Mouse (Mus musculus) heart, embryonic 13.5 days (tissue): ENCODE data around the gene Tom1l2. TPM values are rescaled to one million over a fixed set of nuclear protein-coding genes. Genes with fewer than 3 reads are reported as not detected.

Source experiments
- ATAC-seq: fragments of 200-750 bp; cut with Nextera tagmentation; 2 replicates; pipeline ENCODE4 v1.8.0; 2017; ENCODE audit warnings: moderate TSS enrichment; ENCODE audit not compliant: insufficient number of reproducible peaks, low FRiP score, low TSS enrichment; ENCODE audit errors: extremely low read depth
- H3K27ac ChIP-seq: fragments of 300-500 bp; sonication (generic); replicated peaks from 2 replicates; pipeline ENCODE4 v1.5.1; 2015; ENCODE audit warnings: moderate library complexity, mild to moderate bottlenecking, inconsistent platforms
- H3K27me3 ChIP-seq: fragments of 300-500 bp; sonication (generic); replicated peaks from 2 replicates; pipeline ENCODE4 v1.6.1; 2015; ENCODE audit warnings: mild to moderate bottlenecking, inconsistent platforms
- H3K36me3 ChIP-seq: fragments of 300-500 bp; sonication (generic); 2 replicates; pipeline ENCODE4 v1.6.1; 2015; ENCODE audit warnings: mild to moderate bottlenecking, inconsistent platforms
- H3K4me1 ChIP-seq: fragments of 300-500 bp; sonication (generic); 2 replicates; pipeline ENCODE4 v1.6.1; 2015; ENCODE audit warnings: inconsistent platforms
- H3K4me2 ChIP-seq: fragments of 300-500 bp; sonication (generic); 2 replicates; pipeline ENCODE4 v1.6.1; 2015; ENCODE audit warnings: inconsistent platforms, mild to moderate bottlenecking, moderate library complexity
- H3K4me3 ChIP-seq: fragments of 300-500 bp; sonication (generic); 2 replicates; pipeline ENCODE4 v1.5.1; 2015; ENCODE audit warnings: moderate library complexity, mild to moderate bottlenecking, inconsistent platforms
- H3K9ac ChIP-seq: fragments of 300-500 bp; sonication (generic); 2 replicates; pipeline ENCODE4 v1.6.1; 2015; ENCODE audit warnings: inconsistent platforms, mild to moderate bottlenecking, moderate library complexity
- H3K9me3 ChIP-seq: fragments of 300-500 bp; sonication (generic); 2 replicates; pipeline ENCODE4 v1.6.1; 2016; ENCODE audit warnings: inconsistent platforms
- WGBS: fragments of 180-500 bp; shearing (Covaris S2); methylation state at CpG from one replicate; pipeline ENCODE4 v1.1.7; 2015; ENCODE audit warnings: mixed read lengths; 5-methylcytosine and 5-hydroxymethylcytosine counted together
- microRNA-seq: library from miRNA; unstranded; fragments of <30 nt; microRNA quantifications from one replicate; pipeline ENCODE4, GENCODE M21; 2016
- polyA plus RNA-seq: library from polyadenylated mRNA; unstranded; fragments of >200 nt; fragmentation: Nextera tagmentation; extraction: Ambion mirVana; gene quantifications from 2 replicates; pipeline ENCODE4 v1.2.1, GENCODE M21; 2015

The Tom1l2 gene
- polyA plus RNA-seq, 1 experiment from 2014 or later = 28.7 TPM

- no peak for ATAC-seq
- H3K9me3 ChIP-seq = no peaks in the 10 kb centered on the region
- 67% methylated on average over 20 of the region's 20 CpGs for WGBS
- H3K9ac ChIP-seq = peak overlapping the region; percentile 62
- peak overlapping the region; percentile 36; the same call in 1 of the 2 replicates for H3K27ac ChIP-seq
- H3K4me1 ChIP-seq = peaks cover 78% of the 10 kb centered on the region
- no peak overlapping the region for H3K4me3 ChIP-seq
- no peaks in the 10 kb centered on the region for H3K27me3 ChIP-seq
- peaks cover 57% of the 10 kb centered on the region for H3K36me3 ChIP-seq
- H3K4me2 ChIP-seq = no peak overlapping the region
Measured at GRCm38 (mm10) chr11:60185396-60186231, 167.1 kb downstream of the Tom1l2 start.

- H3K27me3 ChIP-seq = no peaks in the 10 kb centered on the region
- H3K27ac ChIP-seq = peak overlapping the region; percentile 42
- peak overlapping the region; percentile 62 for H3K9ac ChIP-seq
- ATAC-seq = no peak
- peaks cover 47% of the 10 kb centered on the region for H3K36me3 ChIP-seq
- no peaks in the 10 kb centered on the region for H3K9me3 ChIP-seq
- peaks cover 78% of the 10 kb centered on the region for H3K4me1 ChIP-seq
- no peak overlapping the region for H3K4me3 ChIP-seq
- 42% methylated on average over 22 of the region's 22 CpGs for WGBS
- H3K4me2 ChIP-seq = peak overlapping the region; percentile 22; the same call in 1 of the 2 replicates
Measured at GRCm38 (mm10) chr11:60184346-60185325, 168.1 kb downstream of the Tom1l2 start.

DNA sequence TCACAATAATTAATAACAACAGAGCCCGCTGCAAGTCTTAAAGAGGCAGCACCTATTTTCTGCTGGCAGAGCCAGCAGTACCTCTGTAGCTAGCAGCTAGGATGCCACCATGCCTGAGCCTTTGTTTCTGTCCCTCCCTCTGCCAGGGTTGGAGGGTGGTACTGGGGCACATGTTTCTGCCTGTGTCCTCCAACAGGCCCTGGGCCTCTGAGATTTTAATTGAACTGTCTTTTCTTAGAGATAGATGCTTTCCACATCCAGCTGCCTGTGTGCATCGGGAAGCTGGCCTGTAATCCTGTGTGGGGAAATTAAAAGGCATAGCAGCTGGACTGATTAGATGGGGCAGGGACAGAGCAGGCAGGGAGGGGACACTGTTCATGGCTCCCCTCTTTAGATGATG lies 170.0 kb downstream of the Tom1l2 start:
- Histone ChIP-seq H3K4me3 (no peak overlapping the region), H3K36me3 (peaks cover 28% of the 10 kb centered on the region), H3K27ac (peak overlapping the region; percentile 63; the same call in 1 of the 2 replicates), H3K9ac (peak overlapping the region; percentile 37; the same call in 1 of the 2 replicates), H3K27me3 (no peaks in the 10 kb centered on the region), H3K4me2 (no peak overlapping the region), H3K9me3 (no peaks in the 10 kb centered on the region), H3K4me1 (peaks cover 86% of the 10 kb centered on the region)
- WGBS = 60% methylated on average over 2 of the region's 2 CpGs
- no peak for ATAC-seq

DNA sequence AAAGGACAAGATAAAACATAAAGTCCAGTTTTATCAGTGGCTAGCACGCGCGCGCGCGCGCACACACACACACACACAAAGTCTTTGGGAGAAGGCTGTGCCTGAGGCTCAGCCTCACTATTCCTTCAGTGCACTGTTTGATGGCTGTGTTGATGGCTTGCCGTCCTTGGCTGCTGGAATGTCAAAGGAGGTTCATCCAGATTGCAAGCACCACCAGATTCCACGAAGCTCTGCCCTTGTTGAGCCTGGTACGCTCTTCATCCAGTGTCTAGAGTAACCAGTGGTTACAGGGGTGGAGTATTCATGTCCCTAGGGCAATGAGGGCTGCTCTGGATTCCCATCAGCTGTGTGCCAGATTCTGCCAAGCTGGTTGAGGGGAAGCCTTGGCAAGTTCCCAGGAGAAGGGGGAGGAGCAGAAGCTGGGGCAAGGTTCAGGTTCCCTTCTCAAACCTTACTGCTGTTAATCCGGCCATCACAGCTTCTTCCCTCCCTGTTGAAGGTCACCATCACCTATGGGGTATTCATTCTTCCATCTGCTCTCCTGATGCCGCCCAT lies 170.5 kb downstream of the Tom1l2 start:
- WGBS = 68% methylated on average over 12 of the region's 12 CpGs
- Histone ChIP-seq H3K4me3 (no peak overlapping the region), H3K4me2 (peak overlapping the region; percentile 7; the same call in 1 of the 2 replicates), H3K4me1 (peaks cover 92% of the 10 kb centered on the region), H3K9me3 (no peaks in the 10 kb centered on the region), H3K27ac (peak overlapping the region; percentile 63), H3K27me3 (no peaks in the 10 kb centered on the region), H3K9ac (peak overlapping the region; percentile 58), H3K36me3 (peaks cover 23% of the 10 kb centered on the region)
- 0 out of 2 replicates have a peak, but pooled peaks have one; percentile 5 for ATAC-seq

DNA sequence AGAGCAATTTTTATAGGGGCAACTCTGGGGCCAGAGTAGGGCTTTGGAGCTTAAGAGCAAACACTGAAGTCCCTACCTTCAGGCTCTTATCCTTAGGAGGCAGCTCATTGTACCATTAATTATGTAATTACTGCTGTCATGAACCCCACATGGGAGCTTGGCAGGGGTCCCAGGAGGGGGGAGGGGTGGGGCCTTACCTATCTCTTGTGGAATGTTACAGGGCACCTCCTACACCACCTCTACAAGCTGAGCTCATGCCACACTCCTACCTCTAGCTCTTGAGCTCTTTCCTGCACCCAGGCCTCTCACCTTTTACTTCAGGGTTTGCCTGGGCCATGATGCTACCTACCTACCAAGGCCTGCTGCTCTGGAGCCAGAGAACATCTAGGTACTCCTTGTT lies 174.2 kb downstream of the Tom1l2 start:
- no peak overlapping the region for H3K4me3 ChIP-seq
- peaks cover 94% of the 10 kb centered on the region for H3K4me1 ChIP-seq
- peak overlapping the region; percentile 99 for H3K27ac ChIP-seq
- ATAC-seq = no peak
- no peaks in the 10 kb centered on the region for H3K27me3 ChIP-seq
- no peaks in the 10 kb centered on the region; the same call in 1 of the 2 replicates for H3K36me3 ChIP-seq
- peak overlapping the region; percentile 99 for H3K4me2 ChIP-seq
- H3K9me3 ChIP-seq = no peaks in the 10 kb centered on the region
- peak overlapping the region; percentile 83 for H3K9ac ChIP-seq

GRCm38 (mm10) chr11:60178005-60178404 lies 174.7 kb downstream of the Tom1l2 start:
- Histone ChIP-seq H3K27me3 (no peaks in the 10 kb centered on the region), H3K9ac (peak overlapping the region; percentile 83), H3K4me1 (peaks cover 94% of the 10 kb centered on the region), H3K4me3 (0 out of 2 replicates have a peak overlapping the region, but pooled peaks have one; percentile 68), H3K9me3 (no peaks in the 10 kb centered on the region), H3K36me3 (no peaks in the 10 kb centered on the region; the same call in 1 of the 2 replicates), H3K27ac (peak overlapping the region; percentile 99), H3K4me2 (peak overlapping the region; percentile 99)
- ATAC-seq = no peak
- 61% methylated on average over 6 of the region's 6 CpGs for WGBS

DNA sequence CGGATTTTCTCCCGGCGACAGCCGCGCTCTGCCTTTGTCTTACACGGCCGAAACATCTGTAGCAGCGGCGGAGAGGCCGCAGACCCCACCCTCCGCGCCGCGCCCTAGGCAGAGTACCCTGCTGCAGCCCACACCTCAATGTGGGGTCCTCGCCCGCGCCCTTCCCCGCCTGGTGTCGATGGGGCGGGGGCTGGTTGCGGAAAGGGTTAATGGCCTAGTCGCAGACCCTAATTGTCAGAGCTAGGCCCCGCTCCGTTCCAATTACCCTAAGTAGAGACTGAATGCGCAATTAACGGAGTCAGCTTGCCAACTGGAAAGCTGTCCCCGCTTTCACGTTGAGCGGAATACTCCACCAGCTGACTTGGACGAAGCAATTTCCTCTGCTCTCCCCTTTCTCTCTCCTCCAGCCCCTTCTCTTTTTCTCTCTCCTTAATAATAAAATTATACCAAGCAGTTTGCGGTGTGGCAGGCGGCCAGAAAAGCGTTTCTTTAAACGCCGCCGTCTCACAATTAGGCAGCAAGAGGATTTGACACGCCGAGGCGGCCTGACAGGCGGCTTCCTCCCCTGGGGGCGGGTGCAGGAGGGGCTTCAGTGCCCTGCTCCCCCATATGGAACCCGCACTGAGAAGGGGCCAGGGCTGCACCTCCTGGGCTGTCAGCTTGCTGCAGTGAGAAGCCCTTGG lies 175.6 kb downstream of the Tom1l2 start:
- H3K27ac ChIP-seq = peak overlapping the region; percentile 99
- WGBS = 2% methylated on average over 42 of the region's 42 CpGs
- peak overlapping the region; percentile 83 for H3K9ac ChIP-seq
- ATAC-seq = no peak
- peak overlapping the region; percentile 68 for H3K4me3 ChIP-seq
- peaks cover 94% of the 10 kb centered on the region for H3K4me1 ChIP-seq
- peak overlapping the region; percentile 99 for H3K4me2 ChIP-seq
- no peaks in the 10 kb centered on the region; the same call in 1 of the 2 replicates for H3K36me3 ChIP-seq
- H3K27me3 ChIP-seq = no peaks in the 10 kb centered on the region
- H3K9me3 ChIP-seq = no peaks in the 10 kb centered on the region

Small RNAs within 50 kb of the gene (microRNA-seq; reads per million reads assigned to microRNA genes)
- gene Gm27711 = not detected
- gene Mir6921 = not detected
- not detected for gene Mir6922

Other genes with a start within 250 kb of the Tom1l2 start
- 16.1 and 18.2 TPM in 2 replicates for gene Rai1, start 247.9 kb downstream of the Tom1l2 start, polyA plus RNA-seq
- gene Srebf1, start 130.3 kb downstream of the Tom1l2 start, polyA plus RNA-seq = 34.4 and 41.8 TPM in 2 replicates
- gene Drc3, start 424 bp upstream of the Tom1l2 start, polyA plus RNA-seq = 2.4 TPM in 2 replicates
- gene Gid4, start 64.2 kb upstream of the Tom1l2 start, polyA plus RNA-seq = 15.1 and 17.6 TPM in 2 replicates
- 50.2 and 54.0 TPM in 2 replicates for gene Atpaf2, start 65.6 kb upstream of the Tom1l2 start, polyA plus RNA-seq
- gene Drg2, start 101.7 kb upstream of the Tom1l2 start, polyA plus RNA-seq = 70.9 and 72.3 TPM in 2 replicates
- 0.03 and 0.05 TPM in 2 replicates for gene Myo15, start 116.4 kb upstream of the Tom1l2 start, polyA plus RNA-seq
- gene Alkbh5, start 183.5 kb upstream of the Tom1l2 start, polyA plus RNA-seq = 32.1 and 35.8 TPM in 2 replicates